Mouse (Mus musculus) left cerebral cortex, postnatal 10 days (tissue): ENCODE data around the gene Robo1. TPM values are rescaled to one million over a fixed set of nuclear protein-coding genes. Genes with fewer than 3 reads are reported as not detected.

Source experiments
- DNase-seq, 2 experiments: peaks; one replicate each; pipeline ENCODE4 v3.0.0; 2021 to 2022; ENCODE audit warnings: low spot score in 2 of 2, mixed read lengths in 1 of 2; ENCODE audit errors: extremely low spot score in 1 of 2
- intact Hi-C: fragments of 180-260 bp; cut with DNase I; formaldehyde crosslinking; loops from one replicate; pipeline ENCODE4 v1.15.1; 2025
- total RNA-seq, 2 experiments: library from RNA; stranded (reverse); gene quantifications; 2 replicates each; pipeline ENCODE4 v1.2.3; 2021

Robo1 gene
- total RNA-seq: 100 to 1,000 TPM in 1 of 2 experiments, 10 to 100 TPM in 1; 96.8 to 101 TPM

- intact Hi-C loops: no loop called here
- peak in 1 of 2 experiments; percentile 12 for DNase-seq
Measured at GRCm38 (mm10) chr16:72307537-72308330, at the start of gene Robo1. Robo1 (plus strand) TSS chr16:72308306.

- intact Hi-C loops: no loop called here
- DNase-seq: no peak
Measured at GRCm38 (mm10) chr16:72267839-72268238, 40.3 kb upstream of the Robo1 start.

GRCm38 (mm10) chr16:72276390-72277074 lies 31.6 kb upstream of the Robo1 start:
- intact Hi-C loops: no loop called here
- no peak for DNase-seq

GRCm38 (mm10) chr16:72308331-72308668 lies 194 bp downstream of the Robo1 start:
- intact Hi-C loops: no loop called here
- DNase-seq: no peak

- intact Hi-C loops: no loop called here
- DNase-seq: no peak
Measured at GRCm38 (mm10) chr16:72327321-72327720, 19.2 kb downstream of the Robo1 start.

- intact Hi-C loops: no loop called here
- no peak for DNase-seq
Measured at GRCm38 (mm10) chr16:72328579-72328978, 20.5 kb downstream of the Robo1 start.

GRCm38 (mm10) chr16:72337757-72338156 lies 29.7 kb downstream of the Robo1 start:
- intact Hi-C loops: no loop called here
- DNase-seq: no peak

GRCm38 (mm10) chr16:72350422-72350821 lies 42.3 kb downstream of the Robo1 start:
- intact Hi-C loops: loop anchor here (10.0 kb wide), 1 partner anchor 264 kb away; no protein-coding TSS in a partner anchor
- no peak for DNase-seq

- peak in 1 of 2 experiments; percentile 39 for DNase-seq
- intact Hi-C loops: loop anchor here (5.0 to 10.0 kb wide), 2 partner anchors 258 to 626 kb away; no protein-coding TSS in a partner anchor
Measured at GRCm38 (mm10) chr16:72356515-72357357, 48.6 kb downstream of the Robo1 start.

GRCm38 (mm10) chr16:72376896-72377295 lies 68.8 kb downstream of the Robo1 start:
- intact Hi-C loops: no loop called here
- DNase-seq: no peak

GRCm38 (mm10) chr16:72381819-72382218 lies 73.7 kb downstream of the Robo1 start:
- intact Hi-C loops: no loop called here
- DNase-seq: no peak

GRCm38 (mm10) chr16:72383566-72383965 lies 75.5 kb downstream of the Robo1 start:
- intact Hi-C loops: no loop called here
- no peak for DNase-seq

GRCm38 (mm10) chr16:72393512-72393911 lies 85.4 kb downstream of the Robo1 start:
- no peak for DNase-seq
- intact Hi-C loops: no loop called here

- no peak for DNase-seq
- intact Hi-C loops: no loop called here
Measured at GRCm38 (mm10) chr16:72398811-72399210, 90.7 kb downstream of the Robo1 start.

- no peak for DNase-seq
- intact Hi-C loops: no loop called here
Measured at GRCm38 (mm10) chr16:72402381-72402780, 94.3 kb downstream of the Robo1 start.

- no peak for DNase-seq
- intact Hi-C loops: no loop called here
Measured at GRCm38 (mm10) chr16:72409820-72410219, 101.7 kb downstream of the Robo1 start.

GRCm38 (mm10) chr16:72411669-72412270 lies 103.7 kb downstream of the Robo1 start:
- no peak for DNase-seq
- intact Hi-C loops: no loop called here

GRCm38 (mm10) chr16:72412879-72413278 lies 104.8 kb downstream of the Robo1 start:
- intact Hi-C loops: no loop called here
- no peak for DNase-seq
